Mouse (Mus musculus): ENCODE results near the gene Ndufa11. TPM values are rescaled to one million over a fixed set of nuclear protein-coding genes. Genes with fewer than 3 reads are reported as not detected.

Ndufa11 gene
- polyA plus RNA-seq (2015; fragmentation: Nextera tagmentation; extraction: Ambion mirVana) = 830 and 877 TPM in 2 replicates

GRCm38 (mm10) chr17:56717363-56718058 lies at the start of gene Ndufa11, which contains the start of gene Vmac:
Ndufa11 (plus strand) TSS chr17:56717767.
Vmac (minus strand) TSS chr17:56718022.

DNA sequence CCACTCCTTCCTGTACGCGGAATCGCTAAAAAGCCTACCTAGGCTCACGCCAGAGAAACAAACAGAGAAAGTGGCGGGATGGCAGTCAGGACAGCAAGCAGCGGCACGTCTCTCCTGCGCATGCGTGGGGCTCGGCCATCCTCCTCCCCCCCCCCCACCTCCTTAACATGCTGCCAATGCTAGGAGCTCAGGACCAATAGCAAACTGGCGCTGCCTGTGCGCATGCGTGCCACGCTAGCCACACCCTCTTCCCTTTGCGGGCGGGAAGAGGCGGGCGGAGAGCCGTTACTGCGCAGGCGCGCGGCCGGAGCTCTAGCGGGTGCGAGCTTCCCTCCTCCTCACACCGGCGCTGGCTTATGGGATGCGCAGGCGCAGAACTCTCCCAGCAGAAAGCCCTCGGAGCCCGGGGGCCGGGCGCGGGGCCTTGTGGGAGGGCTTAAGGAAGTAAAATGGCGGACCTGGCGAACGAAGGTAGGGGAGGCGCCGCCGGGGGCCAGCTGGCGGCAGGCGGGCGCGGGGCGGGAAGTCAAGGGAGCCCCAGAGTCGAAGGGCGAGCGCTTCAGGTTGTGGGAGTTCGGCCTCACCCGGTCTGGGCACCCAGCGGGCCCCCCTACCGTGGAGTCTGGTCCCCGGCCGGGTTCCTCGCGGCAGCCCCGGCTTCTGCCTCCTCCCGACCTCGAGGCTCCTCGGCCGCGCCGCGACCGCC lies 44.5 kb upstream of the Ndufa11 start, which contains the start of gene Ranbp3:
Gene Ranbp3, plus strand, starts transcription at position 354 of the 706 bp plus-strand sequence.

GRCm38 (mm10) chr17:56757416-56758123 lies 40.0 kb downstream of the Ndufa11 start, which contains the start of gene Nrtn:
Nrtn (minus strand) TSS chr17:56757530.

DNA sequence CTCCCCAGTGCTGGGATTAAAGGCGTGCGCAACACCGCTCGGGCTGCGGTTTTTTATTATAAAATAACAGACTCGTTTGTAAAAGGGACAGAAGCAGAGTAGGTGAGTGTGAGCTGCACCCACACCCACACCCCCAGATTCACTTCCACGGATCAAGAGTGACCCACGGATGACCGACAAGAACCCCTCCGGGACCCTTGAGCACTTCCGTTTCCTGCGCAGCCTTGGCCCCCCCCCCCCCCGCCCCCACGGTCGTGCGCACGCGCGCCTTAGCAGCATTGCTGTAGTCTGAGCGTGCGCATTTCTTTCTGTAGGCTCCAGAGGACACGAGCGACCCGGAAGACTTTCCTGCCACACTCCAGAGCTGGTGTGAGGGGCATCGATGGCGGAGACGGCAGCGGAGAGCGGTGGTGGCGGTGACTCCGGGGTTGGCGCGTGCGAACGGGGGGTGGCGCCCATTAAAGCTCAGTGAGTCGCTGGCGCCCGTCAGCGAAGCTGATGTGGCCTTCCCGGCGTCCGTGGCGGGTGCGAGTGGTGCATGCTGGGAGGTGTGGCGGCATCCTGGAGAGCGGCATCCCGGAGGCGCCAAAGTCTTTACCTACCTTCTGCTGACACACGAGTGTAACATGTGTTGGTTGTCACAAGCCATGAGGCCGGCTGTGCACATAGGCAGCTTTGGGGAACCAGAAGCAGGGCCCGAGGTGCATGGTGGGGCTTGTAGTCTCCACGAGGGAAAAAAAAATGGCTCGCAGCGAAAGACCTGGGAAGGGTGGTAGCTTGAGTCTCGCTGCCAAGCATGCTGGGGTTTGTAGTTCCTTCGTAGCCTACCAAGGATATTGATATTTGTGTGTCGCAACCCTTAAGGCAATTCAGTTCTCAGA lies 47.1 kb downstream of the Ndufa11 start, which contains the start of gene Dus3l:
Gene Dus3l, plus strand, starts transcription at position 284 of the 881 bp plus-strand sequence.

GRCm38 (mm10) chr17:56769950-56770349 lies 52.4 kb downstream of the Ndufa11 start, which contains the start of gene Prr22:
Prr22 (plus strand) TSS chr17:56770250.

Other genes with a start within 250 kb of the Ndufa11 start
- gene Ptprs, start 241.3 kb upstream of the Ndufa11 start, polyA plus RNA-seq (2015; fragmentation: Nextera tagmentation; extraction: Ambion mirVana) = 159 and 196 TPM in 2 replicates
- gene Znrf4, start 205.3 kb upstream of the Ndufa11 start, polyA plus RNA-seq (2015; fragmentation: Nextera tagmentation; extraction: Ambion mirVana) = not detected in 2 replicates
- gene Gm20219, start 163.4 kb upstream of the Ndufa11 start, polyA plus RNA-seq (2015; fragmentation: Nextera tagmentation; extraction: Ambion mirVana) = 0.36 and 0.84 TPM in 2 replicates
- gene Safb2, start 133.2 kb upstream of the Ndufa11 start, polyA plus RNA-seq (2015; fragmentation: Nextera tagmentation; extraction: Ambion mirVana) = 42.3 and 55.9 TPM in 2 replicates
- 71.8 and 80.4 TPM in 2 replicates for gene Safb, start 132.9 kb upstream of the Ndufa11 start, polyA plus RNA-seq (2015; fragmentation: Nextera tagmentation; extraction: Ambion mirVana)
- gene 2410015M20Rik, start 108.0 kb upstream of the Ndufa11 start, polyA plus RNA-seq (2015; fragmentation: Nextera tagmentation; extraction: Ambion mirVana) = 234 and 256 TPM in 2 replicates
- gene Rpl36, start 104.4 kb upstream of the Ndufa11 start, polyA plus RNA-seq (2015; fragmentation: Nextera tagmentation; extraction: Ambion mirVana) = 1,131 and 1,363 TPM in 2 replicates
- gene Lonp1, start 90.9 kb upstream of the Ndufa11 start, polyA plus RNA-seq (2015; fragmentation: Nextera tagmentation; extraction: Ambion mirVana) = 42.0 and 44.9 TPM in 2 replicates
- gene Catsperd, start 89.6 kb upstream of the Ndufa11 start, polyA plus RNA-seq (2015; fragmentation: Nextera tagmentation; extraction: Ambion mirVana) = 0.87 and 0.97 TPM in 2 replicates
- 71.4 and 81.5 TPM in 2 replicates for gene Ranbp3, start 44.5 kb upstream of the Ndufa11 start, polyA plus RNA-seq (2015; fragmentation: Nextera tagmentation; extraction: Ambion mirVana)
- 13.2 and 19.0 TPM in 2 replicates for gene Vmac, start 255 bp downstream of the Ndufa11 start, polyA plus RNA-seq (2015; fragmentation: Nextera tagmentation; extraction: Ambion mirVana)
- 6.2 and 7.9 TPM in 2 replicates for gene Nrtn, start 39.8 kb downstream of the Ndufa11 start, polyA plus RNA-seq (2015; fragmentation: Nextera tagmentation; extraction: Ambion mirVana)
- gene Dus3l, start 47.0 kb downstream of the Ndufa11 start, polyA plus RNA-seq (2015; fragmentation: Nextera tagmentation; extraction: Ambion mirVana) = 85.8 and 101 TPM in 2 replicates
- gene Prr22, start 52.5 kb downstream of the Ndufa11 start, polyA plus RNA-seq (2015; fragmentation: Nextera tagmentation; extraction: Ambion mirVana) = 0.33 and 0.53 TPM in 2 replicates
- gene Rfx2, start 113.2 kb downstream of the Ndufa11 start, polyA plus RNA-seq (2015; fragmentation: Nextera tagmentation; extraction: Ambion mirVana) = 3.5 and 4.8 TPM in 2 replicates
- not detected in 2 replicates for gene Acsbg2, start 156.7 kb downstream of the Ndufa11 start, polyA plus RNA-seq (2015; fragmentation: Nextera tagmentation; extraction: Ambion mirVana)
- gene 1700061G19Rik, start 157.7 kb downstream of the Ndufa11 start, polyA plus RNA-seq (2015; fragmentation: Nextera tagmentation; extraction: Ambion mirVana) = 0.15 and 0.24 TPM in 2 replicates
- 51.9 and 56.7 TPM in 2 replicates for gene Mllt1, start 217.6 kb downstream of the Ndufa11 start, polyA plus RNA-seq (2015; fragmentation: Nextera tagmentation; extraction: Ambion mirVana)